In the genomic region with DNA sequence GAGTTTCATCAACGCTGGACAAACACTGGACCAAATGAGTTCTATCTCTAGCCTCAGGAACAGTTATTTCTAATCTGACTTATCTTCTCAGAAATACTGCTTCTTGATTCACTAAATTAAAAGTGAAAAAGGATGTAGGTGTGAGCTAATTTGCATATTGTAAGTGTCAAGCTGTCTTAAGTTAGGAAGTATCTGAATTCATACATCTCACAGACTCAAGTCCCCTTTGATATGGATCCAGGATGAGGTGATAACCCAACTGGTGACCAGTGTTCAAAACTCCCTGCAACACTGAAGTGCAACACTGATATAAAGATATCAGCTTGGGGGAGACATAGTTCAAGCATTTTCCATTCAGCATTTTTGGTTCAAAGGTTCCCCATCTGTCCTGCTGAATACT, we compare ENCODE assay signal across 17 mouse cellular contexts.
DNase-seq lines count a peak whose midpoint lies in the region; ATAC-seq lines count a peak whose summit lies in the region.
"Had no signal": no experiment of that assay in that cellular context is flagged by ENCODE, and none has a peak within 500 bp of the region (broad histone marks: within the 10 kb centered on the region; RNA-seq: fewer than 3 reads in every experiment).

No protein-coding gene starts in this region.

- DNase-seq in CD4-positive helper T cell, adult 2 months (ENCODE audit: low read depth, low spot score) = peak; percentile 23
- DNase-seq in CD4-positive, CD25-positive, alpha-beta regulatory T cell, adult 2 months (ENCODE audit: low read depth, low spot score) = peak; percentile 35
- DNase-seq in frontal cortex, adult 2 months (ENCODE audit: extremely low spot score in 1 of 2, low spot score in 1 of 2) = no peak
- DNase-seq in retina, embryonic 14.5 days (ENCODE audit: low spot score) = no peak
- no peak for DNase-seq in thymus, postnatal 36 days
- DNase-seq: adrenal gland, adult 2 months; adrenal gland, postnatal 10 days; adrenal gland, postnatal 25 days; cerebellum, adult 11 months; cerebellum, adult 18-20 months; cerebellum, adult 8-10 months; cerebellum, adult 9-11 months; cerebellum, postnatal 14 days; cerebellum, postnatal 36 days; embryo, embryonic 11 days had no signal

- ATAC-seq in activated CD4-positive, CD25-positive, alpha-beta regulatory T cell, adult 4 months = peak; percentile 36
- ATAC-seq: Patski had no signal

Comparison
In these comparisons a context has a peak if more than half of its experiments do, and no peak if none do; other contexts are left out.
1. DNase-seq: peak in CD4-positive helper T cell, adult 2 months (single experiment) and CD4-positive, CD25-positive, alpha-beta regulatory T cell, adult 2 months (single experiment); none in frontal cortex, adult 2 months (0 of 2), retina, embryonic 14.5 days (single experiment) and thymus, postnatal 36 days (0 of 2).